Mouse (Mus musculus): ENCODE data around the gene Tfg. TPM values are rescaled to one million over a fixed set of nuclear protein-coding genes. Genes with fewer than 3 reads are reported as not detected.

Tfg gene
- 27.6 to 32.0 TPM (median 30.0 TPM) in 4 replicates for total RNA-seq (2023; ENCODE audit: inconsistent age)

GRCm38 (mm10) chr16:56717224-56718200 lies at the start of gene Tfg:
Gene Tfg (minus strand): TSS chr16:56717450.

Other genes starting within 250 kb of the Tfg start
- gene Abi3bp, start 239.6 kb downstream of the Tfg start, total RNA-seq (2023; ENCODE audit: inconsistent age), result not detected in 4 replicates
- 0.19 TPM in 1 of 4 replicates, not detected in the others for gene Adgrg7, start 78.4 kb upstream of the Tfg start, total RNA-seq (2023; ENCODE audit: inconsistent age)
- not detected in 4 replicates for gene Tmem45a, start 168.7 kb upstream of the Tfg start, total RNA-seq (2023; ENCODE audit: inconsistent age)
- gene Lnp1, start 210.6 kb upstream of the Tfg start, total RNA-seq (2023; ENCODE audit: inconsistent age), result not detected in 4 replicates

Measured in B cell, adult (primary cell).